Mouse (Mus musculus) limb, embryonic 13.5 days (tissue): ENCODE results near the gene 1700028P14Rik. TPM values are rescaled to one million over a fixed set of nuclear protein-coding genes. Genes with fewer than 3 reads are reported as not detected.
A peak's percentile ranks its signal among the peaks of the same experiment; 100 is the strongest.
"Not testable (repeated sequence)": the region's sequence is repeated elsewhere in the genome, so short reads cannot be mapped to it uniquely, and the experiment has no call there.

ENCODE experiments used
- ATAC-seq: fragments of 200-750 bp; cut with Nextera tagmentation; 2 replicates; pipeline ENCODE4 v1.8.0; 2017; ENCODE audit warnings: low read depth, moderate number of reproducible peaks, moderate TSS enrichment; ENCODE audit not compliant: low FRiP score
- H3K27ac ChIP-seq: fragments of 300-500 bp; sonication (generic); 2 replicates; pipeline ENCODE4 v1.5.1; 2015; ENCODE audit warnings: inconsistent platforms, mild to moderate bottlenecking, moderate library complexity
- H3K27me3 ChIP-seq: fragments of 300-500 bp; sonication (generic); 2 replicates; pipeline ENCODE4 v1.6.1; 2015; ENCODE audit warnings: mild to moderate bottlenecking, inconsistent platforms
- H3K36me3 ChIP-seq: fragments of 300-500 bp; sonication (generic); 2 replicates; pipeline ENCODE4 v1.6.1; 2015; ENCODE audit warnings: inconsistent platforms, mild to moderate bottlenecking, moderate library complexity
- H3K4me1 ChIP-seq: fragments of 300-500 bp; sonication (generic); 2 replicates; pipeline ENCODE4 v1.6.1; 2015; ENCODE audit warnings: inconsistent platforms
- H3K4me2 ChIP-seq: fragments of 300-500 bp; sonication (generic); replicated peaks from 2 replicates; pipeline ENCODE4 v1.6.1; 2015; ENCODE audit warnings: inconsistent platforms, mild to moderate bottlenecking, moderate library complexity
- H3K4me3 ChIP-seq: fragments of 300-500 bp; sonication (generic); 2 replicates; pipeline ENCODE4 v1.5.1; 2015; ENCODE audit warnings: moderate library complexity, mild to moderate bottlenecking, inconsistent platforms
- H3K9ac ChIP-seq: fragments of 300-500 bp; sonication (generic); 2 replicates; pipeline ENCODE4 v1.6.1; 2015; ENCODE audit warnings: mild to moderate bottlenecking, inconsistent platforms
- H3K9me3 ChIP-seq: fragments of 300-500 bp; sonication (generic); 2 replicates; pipeline ENCODE4 v1.6.1; 2016; ENCODE audit warnings: inconsistent platforms
- WGBS: fragments of 180-500 bp; shearing (Covaris S2); methylation state at CpG from one replicate; pipeline ENCODE4 v1.1.7; 2015; 5-methylcytosine and 5-hydroxymethylcytosine counted together
- polyA plus RNA-seq: library from polyadenylated mRNA; unstranded; fragments of >200 nt; fragmentation: Nextera tagmentation; extraction: Ambion mirVana; gene quantifications from 2 replicates; pipeline ENCODE4 v1.2.1, GENCODE M21; 2015

Gene 1700028P14Rik
- 0.28 and 0.45 TPM in 2 replicates for polyA plus RNA-seq

GRCm38 (mm10) chr19:23652644-23653043 is at the start of gene 1700028P14Rik:
1700028P14Rik (minus strand) TSS chr19:23652812.
- ATAC-seq, result peak; percentile 88
- WGBS, result 5% methylated on average over 13 of the region's 13 CpGs
- Histone ChIP-seq H3K4me3 (peak within 1 kb of the TSS; percentile 29), H3K4me2 (peak within 1 kb of the TSS; percentile 57), H3K4me1 (no peaks in the 10 kb centered on the region), H3K27me3 (0 out of 2 replicates have a peak, but pooled peaks cover 4% of the 10 kb centered on the region), H3K9me3 (no peaks in the 10 kb centered on the region), H3K9ac (no peak within 1 kb of the TSS), H3K36me3 (no peaks in the 10 kb centered on the region), H3K27ac (no peak within 1 kb of the TSS)

DNA sequence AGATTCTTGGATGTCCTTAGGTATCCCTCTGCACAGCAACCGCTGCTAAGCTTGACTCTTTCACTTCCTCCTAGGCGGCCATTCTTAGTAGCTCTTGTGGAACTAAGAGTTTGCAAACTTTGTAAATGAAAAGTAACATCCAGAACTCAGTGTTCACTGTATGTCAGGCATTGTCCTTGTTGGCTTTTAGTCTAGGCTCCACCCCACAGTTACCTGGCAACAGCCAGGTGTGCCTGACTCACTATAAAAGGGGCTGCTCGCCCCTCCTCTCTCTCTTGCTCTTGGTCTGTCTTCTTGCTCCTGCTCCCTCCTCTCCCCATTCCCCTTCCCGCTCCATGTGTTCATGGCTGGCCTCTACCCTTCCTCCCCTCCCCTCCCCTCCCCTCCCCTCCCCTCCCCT is 46.5 kb upstream of the 1700028P14Rik start:
- Histone ChIP-seq H3K27ac (no peak overlapping the region), H3K4me1 (no peaks in the 10 kb centered on the region), H3K27me3 (no peaks in the 10 kb centered on the region), H3K9ac (no peak overlapping the region), H3K36me3 (peaks cover 66% of the 10 kb centered on the region), H3K4me2 (no peak overlapping the region), H3K9me3 (no peaks in the 10 kb centered on the region), H3K4me3 (no peak overlapping the region)
- 90% methylated on average over 4 of the region's 4 CpGs for WGBS
- ATAC-seq, result no peak

DNA sequence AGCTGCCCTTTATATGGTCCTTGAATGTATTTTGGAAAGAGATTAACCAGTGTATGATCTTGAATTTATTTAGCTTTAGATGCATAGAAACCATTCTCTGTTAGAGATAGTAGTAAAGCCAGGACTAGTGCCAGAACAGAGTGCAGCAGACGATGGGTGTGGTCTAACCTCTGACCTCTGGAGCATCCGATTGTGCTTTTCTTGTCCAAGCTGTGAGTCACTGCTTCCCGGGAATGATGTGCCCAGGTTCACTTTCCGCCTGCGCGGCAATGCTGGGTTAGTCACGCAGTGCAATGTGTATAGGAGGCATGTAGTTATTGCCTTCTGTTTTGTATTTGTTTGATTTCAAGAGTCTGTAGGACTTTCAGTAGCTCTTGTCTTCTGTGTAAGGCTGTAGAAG is 45.8 kb upstream of the 1700028P14Rik start:
- 88% methylated on average over 7 of the region's 7 CpGs for WGBS
- no peak overlapping the region for H3K9ac ChIP-seq
- no peaks in the 10 kb centered on the region for H3K27me3 ChIP-seq
- no peak overlapping the region for H3K27ac ChIP-seq
- H3K4me1 ChIP-seq, result no peaks in the 10 kb centered on the region
- H3K9me3 ChIP-seq, result no peaks in the 10 kb centered on the region
- H3K4me2 ChIP-seq, result no peak overlapping the region
- peaks cover 63% of the 10 kb centered on the region for H3K36me3 ChIP-seq
- no peak overlapping the region for H3K4me3 ChIP-seq
- no peak for ATAC-seq

- H3K9ac ChIP-seq, result no peak overlapping the region
- no peaks in the 10 kb centered on the region for H3K9me3 ChIP-seq
- no peak overlapping the region for H3K4me2 ChIP-seq
- no peaks in the 10 kb centered on the region for H3K4me1 ChIP-seq
- WGBS, result 87% methylated on average over 8 of the region's 8 CpGs
- no peak overlapping the region for H3K4me3 ChIP-seq
- peaks cover 58% of the 10 kb centered on the region for H3K36me3 ChIP-seq
- ATAC-seq, result no peak
- H3K27ac ChIP-seq, result no peak overlapping the region
- no peaks in the 10 kb centered on the region for H3K27me3 ChIP-seq
Measured at GRCm38 (mm10) chr19:23697861-23698260, 45.2 kb upstream of the 1700028P14Rik start.

- no peak overlapping the region for H3K9ac ChIP-seq
- peaks cover 41% of the 10 kb centered on the region for H3K36me3 ChIP-seq
- H3K4me2 ChIP-seq, result no peak overlapping the region
- no peaks in the 10 kb centered on the region for H3K9me3 ChIP-seq
- H3K4me1 ChIP-seq, result 0 out of 2 replicates have a peak, but pooled peaks cover 3% of the 10 kb centered on the region
- no peak overlapping the region for H3K27ac ChIP-seq
- WGBS, result 86% methylated on average over 4 of the region's 4 CpGs
- ATAC-seq, result no peak
- H3K27me3 ChIP-seq, result no peaks in the 10 kb centered on the region
- H3K4me3 ChIP-seq, result no peak overlapping the region
Measured at GRCm38 (mm10) chr19:23694344-23694743, 41.7 kb upstream of the 1700028P14Rik start.

DNA sequence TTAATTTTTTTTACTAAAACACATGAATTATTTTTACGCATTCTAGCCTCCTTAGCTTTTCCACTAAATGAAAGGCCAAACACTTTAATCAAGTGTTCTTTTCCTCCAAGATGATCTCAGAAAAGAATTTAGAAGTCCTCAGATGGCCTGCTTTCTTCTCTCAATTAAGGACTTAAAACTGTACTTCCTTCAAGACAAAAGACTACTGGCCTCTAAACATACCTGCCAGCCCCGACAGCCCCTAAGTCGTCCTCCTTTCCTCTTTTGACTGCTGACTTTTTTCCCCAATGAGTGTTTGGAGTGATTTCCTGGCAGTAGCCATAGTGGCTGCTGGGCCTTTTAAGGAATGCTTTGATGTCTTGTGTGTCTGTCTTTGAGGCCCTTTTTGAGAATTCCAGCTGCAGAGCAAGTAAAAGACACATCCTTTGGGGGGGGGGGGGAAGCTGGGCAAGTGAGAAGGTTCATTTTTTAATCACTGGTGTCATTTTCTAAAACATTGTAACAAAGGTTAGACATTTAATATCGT is 35.9 kb upstream of the 1700028P14Rik start:
- no peak for ATAC-seq
- H3K27me3 ChIP-seq, result no peaks in the 10 kb centered on the region
- H3K4me2 ChIP-seq, result peak overlapping the region; percentile 58
- 27% methylated on average over 4 of the region's 4 CpGs for WGBS
- peak overlapping the region; percentile 40 for H3K9ac ChIP-seq
- no peak overlapping the region for H3K27ac ChIP-seq
- no peaks in the 10 kb centered on the region for H3K36me3 ChIP-seq
- H3K4me3 ChIP-seq, result peak overlapping the region; percentile 80
- peaks cover 11% of the 10 kb centered on the region for H3K4me1 ChIP-seq
- H3K9me3 ChIP-seq, result no peaks in the 10 kb centered on the region

DNA sequence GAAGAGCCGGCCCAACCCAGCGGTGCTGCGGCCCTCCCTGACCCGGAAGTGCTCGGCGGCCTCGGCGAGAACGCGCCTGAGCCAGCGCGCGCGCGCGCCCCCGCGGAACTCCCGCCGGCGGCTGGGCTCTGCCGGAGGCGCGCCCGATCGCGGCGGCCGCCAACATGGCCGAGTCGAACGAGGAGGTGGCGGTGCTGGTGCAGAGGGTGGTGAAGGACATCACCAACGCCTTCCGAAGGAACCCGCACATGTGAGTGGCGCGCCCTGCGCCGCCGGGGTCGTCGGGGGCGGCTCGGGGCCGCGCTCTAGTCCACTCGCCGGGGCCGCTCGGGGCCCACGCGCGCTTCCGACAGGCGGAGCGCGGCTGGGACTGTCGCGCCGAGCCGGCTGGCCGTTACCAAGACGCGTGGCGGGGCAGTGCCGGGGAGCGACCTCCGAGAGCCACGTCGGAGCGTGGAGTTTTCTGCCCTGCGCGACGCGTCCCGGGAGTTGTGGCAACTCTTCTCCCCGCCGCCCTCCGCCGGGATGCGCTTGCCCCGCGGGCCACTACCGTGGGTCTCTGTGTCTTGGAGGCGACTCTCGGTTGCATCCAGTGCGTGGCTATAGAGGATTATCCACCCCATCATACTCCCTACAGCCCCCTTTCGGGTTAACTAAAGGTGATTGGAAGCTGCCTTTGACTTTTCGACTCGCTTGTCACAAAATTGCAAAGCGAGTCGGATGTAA is 34.8 kb upstream of the 1700028P14Rik start, which contains the start of gene Ptar1:
TSS of gene Ptar1 (plus strand) at position 134 of the 726 bp plus-strand sequence.
- Histone ChIP-seq H3K9ac (peak within 1 kb of the TSS; percentile 91), H3K4me2 (peak within 1 kb of the TSS; percentile 66), H3K27me3 (no peaks in the 10 kb centered on the region), H3K4me1 (peaks cover 11% of the 10 kb centered on the region), H3K36me3 (no peaks in the 10 kb centered on the region), H3K4me3 (peak within 1 kb of the TSS; percentile 80), H3K9me3 (no peaks in the 10 kb centered on the region), H3K27ac (peak within 1 kb of the TSS; percentile 93)
- ATAC-seq, result peak; percentile 95
- WGBS, result under 1% methylated on average over 93 of the region's 93 CpGs

DNA sequence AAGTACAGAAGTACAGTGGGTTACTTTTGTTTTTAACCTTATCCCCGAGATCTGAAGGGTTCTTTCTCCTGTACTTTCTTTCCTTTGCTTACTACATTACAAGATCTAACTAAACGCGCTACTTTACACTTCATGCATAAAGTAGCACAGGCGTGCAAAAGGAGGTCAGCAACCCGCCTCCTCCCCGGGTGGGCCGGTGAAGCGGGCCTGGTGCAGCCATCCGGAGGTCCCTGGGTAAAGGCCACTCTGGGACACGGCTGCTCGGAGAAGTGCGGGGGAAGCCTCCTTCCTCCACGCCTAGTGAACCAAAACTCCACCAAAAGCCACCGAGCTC is 34.3 kb upstream of the 1700028P14Rik start:
- no peaks in the 10 kb centered on the region for H3K9me3 ChIP-seq
- H3K9ac ChIP-seq, result peak overlapping the region; percentile 91
- under 1% methylated on average over 14 of the region's 14 CpGs for WGBS
- H3K36me3 ChIP-seq, result no peaks in the 10 kb centered on the region
- no peaks in the 10 kb centered on the region for H3K27me3 ChIP-seq
- H3K4me3 ChIP-seq, result peak overlapping the region; percentile 80
- H3K27ac ChIP-seq, result peak overlapping the region; percentile 93
- peaks cover 11% of the 10 kb centered on the region for H3K4me1 ChIP-seq
- peak overlapping the region; percentile 66 for H3K4me2 ChIP-seq
- ATAC-seq, result no peak; the same call in 1 of the 2 replicates

GRCm38 (mm10) chr19:23675656-23676055 is 23.0 kb upstream of the 1700028P14Rik start:
- ATAC-seq, result not testable (repeated sequence)
- WGBS, result 89% methylated on average over 8 of the region's 8 CpGs

DNA sequence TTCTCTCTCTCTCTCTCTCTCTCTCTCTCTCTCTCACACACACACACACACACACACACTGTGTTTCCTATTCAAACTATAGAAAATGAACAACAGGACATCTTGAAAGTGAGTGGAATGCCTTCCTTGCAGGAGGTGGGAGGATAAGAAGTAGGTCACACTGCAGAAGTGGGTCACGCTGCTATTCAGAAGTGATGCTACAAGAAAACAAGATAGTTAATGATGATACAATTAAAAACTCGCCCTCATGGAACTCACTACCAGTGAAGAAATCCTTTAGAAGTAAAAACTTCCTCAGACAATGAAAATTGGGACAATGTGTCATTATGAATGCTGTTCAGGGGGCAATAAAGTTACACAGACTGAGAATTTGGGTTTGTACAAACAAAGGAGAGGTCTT is 20.4 kb upstream of the 1700028P14Rik start:
- ATAC-seq, result no peak
- H3K9me3 ChIP-seq, result no peaks in the 10 kb centered on the region
- H3K4me1 ChIP-seq, result no peaks in the 10 kb centered on the region
- no peak overlapping the region for H3K27ac ChIP-seq
- H3K9ac ChIP-seq, result no peak overlapping the region
- H3K4me2 ChIP-seq, result no peak overlapping the region
- no peak overlapping the region for H3K4me3 ChIP-seq
- 69% methylated on average over 2 of the region's 2 CpGs for WGBS
- H3K27me3 ChIP-seq, result no peaks in the 10 kb centered on the region
- H3K36me3 ChIP-seq, result no peaks in the 10 kb centered on the region

More at GRCm38 (mm10) chr19:23675656-23676055, 23.0 kb upstream of the 1700028P14Rik start:
- not testable (repeated sequence) for H3K27ac ChIP-seq, H3K9ac ChIP-seq, H3K9me3 ChIP-seq, H3K4me1 ChIP-seq, H3K4me3 ChIP-seq, H3K36me3 ChIP-seq, H3K27me3 ChIP-seq, H3K4me2 ChIP-seq

DNA sequence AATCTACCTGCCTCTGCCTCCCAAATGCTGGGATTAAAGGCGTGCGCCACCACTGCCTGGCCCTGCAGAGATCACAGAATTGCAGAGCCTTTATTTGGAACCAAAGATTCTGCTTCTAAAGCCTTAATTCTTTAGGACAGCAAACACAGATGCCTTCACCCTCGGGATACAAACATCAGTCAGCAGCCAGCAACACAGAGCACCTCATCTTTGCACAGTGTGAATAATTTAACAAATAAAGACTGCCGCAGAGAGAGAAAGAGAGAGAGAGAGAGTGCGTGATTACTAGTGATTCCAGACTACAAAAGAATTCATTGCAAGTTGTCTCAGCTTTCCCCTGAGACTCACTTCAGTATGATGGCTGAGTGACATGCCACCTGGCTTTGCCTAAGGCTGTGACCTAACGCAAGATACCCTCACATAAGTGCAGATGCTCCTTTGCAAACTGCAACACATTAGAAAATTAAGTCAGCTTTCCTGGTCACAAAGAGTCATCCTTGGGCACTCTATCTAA is 15.6 kb upstream of the 1700028P14Rik start:
- Histone ChIP-seq H3K4me2 (no peak overlapping the region), H3K9me3 (no peaks in the 10 kb centered on the region), H3K9ac (no peak overlapping the region), H3K27me3 (no peaks in the 10 kb centered on the region), H3K36me3 (no peaks in the 10 kb centered on the region), H3K4me1 (no peaks in the 10 kb centered on the region), H3K27ac (no peak overlapping the region), H3K4me3 (no peak overlapping the region)
- WGBS, result 73% methylated on average over 6 of the region's 6 CpGs
- ATAC-seq, result no peak

DNA sequence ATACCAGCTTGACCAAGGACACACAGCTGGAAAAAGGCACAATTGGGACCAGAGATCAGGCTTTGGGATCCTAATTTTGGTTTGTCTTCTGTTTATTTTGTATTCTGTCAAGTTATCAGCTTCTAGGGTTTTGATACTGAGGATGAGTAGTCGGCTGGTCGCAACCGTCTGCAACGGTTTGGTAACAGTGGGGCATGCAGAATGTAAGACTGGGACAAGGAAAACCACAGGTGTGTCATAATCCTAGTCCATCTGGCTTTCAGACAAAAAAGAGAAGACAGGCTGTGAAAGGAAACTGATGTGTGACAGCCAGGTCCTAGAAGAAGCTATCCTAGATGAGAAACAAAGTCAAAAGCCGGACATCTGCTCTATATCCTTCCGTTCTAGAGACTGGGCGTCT is 11.5 kb upstream of the 1700028P14Rik start:
- Histone ChIP-seq H3K4me2 (no peak overlapping the region), H3K4me1 (no peaks in the 10 kb centered on the region), H3K27me3 (no peaks in the 10 kb centered on the region), H3K27ac (no peak overlapping the region), H3K36me3 (no peaks in the 10 kb centered on the region), H3K4me3 (no peak overlapping the region), H3K9ac (no peak overlapping the region), H3K9me3 (no peaks in the 10 kb centered on the region)
- no peak for ATAC-seq
- WGBS, result 91% methylated on average over 7 of the region's 7 CpGs
